Mouse (Mus musculus) CH12.LX (cell line): ENCODE data around the gene Dab1. TPM values are rescaled to one million over a fixed set of nuclear protein-coding genes. Genes with fewer than 3 reads are reported as not detected.

Experiments
- DNase-seq: peaks from one replicate; pipeline ENCODE4 v3.0.0-alpha.2; 2013; ENCODE audit errors: extremely low read depth
- H3K27ac ChIP-seq: 2 replicates; pipeline ENCODE4 v1.5.1; 2012; ENCODE audit warnings: low read depth, mild to moderate bottlenecking, control low read depth, moderate library complexity; ENCODE audit not compliant: insufficient read depth
- H3K27me3 ChIP-seq: replicated peaks from 2 replicates; pipeline ENCODE3; 2012; ENCODE audit warnings: inconsistent platforms
- H3K36me3 ChIP-seq, 2 experiments: replicated peaks in 1 of 2; 2 replicates each; pipeline versions ENCODE3 to v1.6.1; 2012; ENCODE audit warnings: inconsistent platforms in 1 of 2, low read length in 1 of 2, mild to moderate bottlenecking in 1 of 2, mixed read lengths in 1 of 2, moderate library complexity in 1 of 2; ENCODE audit not compliant: control insufficient read depth in 1 of 2, insufficient read depth in 1 of 2
- H3K4me1 ChIP-seq, 2 experiments: 2 replicates each; pipeline ENCODE4 v1.6.1; 2012; ENCODE audit warnings: inconsistent platforms in 1 of 2, moderate library complexity in 1 of 2; ENCODE audit not compliant: insufficient read depth in 2 of 2, control insufficient read depth in 1 of 2
- H3K4me2 ChIP-seq: 2 replicates; pipeline ENCODE4 v1.6.1; 2012; ENCODE audit warnings: low read depth, mild to moderate bottlenecking, control low read depth; ENCODE audit not compliant: poor library complexity, insufficient read depth, severe bottlenecking
- H3K4me3 ChIP-seq, 3 experiments: fragments of 150-350 bp in 1 of 3; sonication (generic) in 1 of 3; replicated peaks in 1 of 3; 2 replicates each; pipeline versions ENCODE3 to v1.5.1; 2011 to 2012; ENCODE audit warnings: low read depth in 2 of 3, low read length in 2 of 3, mild to moderate bottlenecking in 2 of 3, moderate library complexity in 2 of 3, control low read depth in 1 of 3, improper control_type of control experiment in 1 of 3, inconsistent platforms in 1 of 3, mixed read lengths in 1 of 3; ENCODE audit not compliant: poor library complexity in 1 of 3
- H3K79me2 ChIP-seq: replicated peaks from 2 replicates; pipeline ENCODE4 v1.6.1; 2012; ENCODE audit warnings: mild to moderate bottlenecking, moderate library complexity; ENCODE audit not compliant: control insufficient read depth, poor library complexity, insufficient read depth, severe bottlenecking; ENCODE audit errors: extremely low read depth
- H3K9ac ChIP-seq: 2 replicates; pipeline ENCODE4 v1.6.1; 2012; ENCODE audit warnings: low read depth, mild to moderate bottlenecking, control low read depth, moderate library complexity; ENCODE audit not compliant: insufficient read depth
- H3K9me3 ChIP-seq: replicated peaks from 2 replicates; pipeline ENCODE3; 2012; ENCODE audit warnings: low read length, inconsistent platforms, mixed read lengths
- BHLHE40 ChIP-seq: IDR thresholded peaks from 2 replicates; pipeline ENCODE4 v1.6.1; 2011; ENCODE audit warnings: mild to moderate bottlenecking, low read depth, low read length, improper control_type of control experiment
- CHD1 ChIP-seq: IDR thresholded peaks from 2 replicates; pipeline ENCODE4 v1.6.1; 2012; ENCODE audit warnings: low read depth, low read length, improper control_type of control experiment, inconsistent platforms
- CHD2 ChIP-seq: IDR thresholded peaks from 2 replicates; pipeline ENCODE4 v1.6.1; 2011; ENCODE audit warnings: low read length, improper control_type of control experiment
- CTCF ChIP-seq, 2 experiments: IDR thresholded peaks in 1 of 2; conservative IDR thresholded peaks in 1 of 2; 2 replicates each; pipeline ENCODE4 v1.5.1; 2011 to 2012; ENCODE audit warnings: low read depth in 2 of 2, low read length in 2 of 2, improper control_type of control experiment in 1 of 2, inconsistent platforms in 1 of 2, mild to moderate bottlenecking in 1 of 2, moderate library complexity in 1 of 2
- E2F4 ChIP-seq: IDR thresholded peaks from 2 replicates; pipeline ENCODE4 v1.6.1; 2011; ENCODE audit warnings: low read depth, low read length, improper control_type of control experiment; ENCODE audit not compliant: insufficient replicate concordance
- ELF1 ChIP-seq: IDR thresholded peaks from 2 replicates; pipeline ENCODE4 v1.6.1; 2014; ENCODE audit warnings: low read depth, mild to moderate bottlenecking, inconsistent platforms, low read length, improper control_type of control experiment
- ETS1 ChIP-seq: conservative IDR thresholded peaks from 2 replicates; pipeline ENCODE4 v1.6.1; 2012; ENCODE audit warnings: low read depth, mild to moderate bottlenecking, inconsistent platforms, low read length, improper control_type of control experiment, moderate library complexity
- HCFC1 ChIP-seq: IDR thresholded peaks from 2 replicates; pipeline ENCODE4 v1.6.1; 2012; ENCODE audit warnings: low read depth, mild to moderate bottlenecking, inconsistent platforms, low read length, improper control_type of control experiment
- IRF4 ChIP-seq: IDR thresholded peaks from 2 replicates; pipeline ENCODE4 v1.6.1; 2014; ENCODE audit warnings: low read depth, mild to moderate bottlenecking, inconsistent platforms, low read length, improper control_type of control experiment
- JUND ChIP-seq: conservative IDR thresholded peaks from 2 replicates; pipeline ENCODE4 v1.6.1; 2011; ENCODE audit warnings: low read depth, low read length, improper control_type of control experiment
- KAT2A ChIP-seq: IDR thresholded peaks from 2 replicates; pipeline ENCODE4 v1.6.1; 2012; ENCODE audit warnings: low read length, improper control_type of control experiment, inconsistent platforms; ENCODE audit not compliant: insufficient replicate concordance
- MAFK ChIP-seq: IDR thresholded peaks from 2 replicates; pipeline ENCODE4 v1.6.1; 2011; ENCODE audit warnings: low read length, improper control_type of control experiment; ENCODE audit not compliant: insufficient replicate concordance
- MAX ChIP-seq: IDR thresholded peaks from 2 replicates; pipeline ENCODE4 v1.6.1; 2011; ENCODE audit warnings: low read length, improper control_type of control experiment
- MAZ ChIP-seq: IDR thresholded peaks from 2 replicates; pipeline ENCODE4 v1.6.1; 2012; ENCODE audit warnings: low read depth, mild to moderate bottlenecking, inconsistent platforms, low read length, improper control_type of control experiment, moderate library complexity
- MEF2A ChIP-seq: IDR thresholded peaks from 2 replicates; pipeline ENCODE4 v1.6.1; 2014; ENCODE audit warnings: low read depth, mild to moderate bottlenecking, inconsistent platforms, low read length, improper control_type of control experiment, borderline replicate concordance
- MYC ChIP-seq: IDR thresholded peaks from 2 replicates; pipeline ENCODE4 v1.6.1; 2011; ENCODE audit warnings: low read depth, mild to moderate bottlenecking, improper control_type of control experiment, low read length
- NELFE ChIP-seq: IDR thresholded peaks from 2 replicates; pipeline ENCODE4 v1.6.1; 2011; ENCODE audit warnings: low read depth, low read length, improper control_type of control experiment
- PAX5 ChIP-seq: IDR thresholded peaks from 2 replicates; pipeline ENCODE4 v1.6.1; 2012; ENCODE audit warnings: low read length, inconsistent platforms, mixed read lengths
- POLR2A ChIP-seq: IDR thresholded peaks from 2 replicates; pipeline ENCODE4 v1.6.1; 2011; ENCODE audit warnings: low read depth, mild to moderate bottlenecking, improper control_type of control experiment, low read length
- POLR2AphosphoS2 ChIP-seq: IDR thresholded peaks from 2 replicates; pipeline ENCODE4 v1.6.1; 2011; ENCODE audit warnings: low read depth, low read length, improper control_type of control experiment
- RAD21 ChIP-seq: IDR thresholded peaks from 2 replicates; pipeline ENCODE4 v1.6.1; 2011; ENCODE audit warnings: low read depth, mild to moderate bottlenecking, low read length, improper control_type of control experiment, moderate library complexity
- SIN3A ChIP-seq: IDR thresholded peaks from 2 replicates; pipeline ENCODE4 v1.6.1; 2012; ENCODE audit warnings: low read length, improper control_type of control experiment, inconsistent platforms
- SMC3 ChIP-seq: IDR thresholded peaks from 2 replicates; pipeline ENCODE4 v1.6.1; 2011; ENCODE audit warnings: low read depth, low read length, improper control_type of control experiment
- TBP ChIP-seq: conservative IDR thresholded peaks from 2 replicates; pipeline ENCODE4 v1.6.1; 2011; ENCODE audit warnings: low read depth, low read length, improper control_type of control experiment
- TCF12 ChIP-seq: IDR thresholded peaks from 2 replicates; pipeline ENCODE4 v1.6.1; 2014; ENCODE audit warnings: low read depth, mild to moderate bottlenecking, inconsistent platforms, low read length, improper control_type of control experiment
- USF2 ChIP-seq: conservative IDR thresholded peaks from 2 replicates; pipeline ENCODE4 v1.6.1; 2011; ENCODE audit warnings: low read depth, low read length, improper control_type of control experiment
- ZC3H11A ChIP-seq: IDR thresholded peaks from 2 replicates; pipeline ENCODE4 v1.6.1; 2012; ENCODE audit warnings: low read depth, mild to moderate bottlenecking, inconsistent platforms, low read length, improper control_type of control experiment
- ZKSCAN1 ChIP-seq: IDR thresholded peaks from 2 replicates; pipeline ENCODE4 v1.6.1; 2012; ENCODE audit warnings: low read depth, inconsistent platforms, low read length, improper control_type of control experiment, borderline replicate concordance
- ZMIZ1 ChIP-seq: IDR thresholded peaks from 2 replicates; pipeline ENCODE4 v1.6.1; 2012; ENCODE audit warnings: low read depth, mild to moderate bottlenecking, inconsistent platforms, low read length, improper control_type of control experiment
- ZNF384 ChIP-seq: IDR thresholded peaks from 2 replicates; pipeline ENCODE4 v1.6.1; 2012; ENCODE audit warnings: low read depth, low read length, improper control_type of control experiment, inconsistent platforms
- dilution Hi-C: fragments of 300-500 bp; cut with MboI; formaldehyde crosslinking; loops from 2 replicates; pipeline ENCODE4 v1.14.3; 2020; ENCODE audit warnings: low sequenced_read_pairs; ENCODE audit not compliant: extremely low pct_unique_long_range_greater_than_20kb, extremely low pct_ligation_motif_present
- in situ Hi-C: fragments of 300-500 bp; cut with MboI; formaldehyde crosslinking; loops from 3 replicates; pipeline ENCODE4 v1.14.3; 2019; ENCODE audit warnings: low sequenced_read_pairs, low pct_ligation_motif_present, low pct_unique_long_range_greater_than_20kb, mixed read lengths
- polyA plus RNA-seq: library from polyadenylated mRNA; unstranded; fragments of >175 nt; gene quantifications from 2 replicates; pipeline ENCODE4 v1.2.1, GENCODE M21; 2012; ENCODE audit warnings: low read depth; ENCODE audit not compliant: insufficient read length
- total RNA-seq, 2 experiments: library from RNA; depleted of rRNA; stranded (reverse); fragments of 300-350 nt in 1 of 2; fragments of >200 nt in 1 of 2; gene quantifications; 2 replicates each; pipeline ENCODE4 v1.2.3; 2012 to 2014

Gene Dab1
- total and polyA plus RNA-seq, 3 experiments = not detected

DNA sequence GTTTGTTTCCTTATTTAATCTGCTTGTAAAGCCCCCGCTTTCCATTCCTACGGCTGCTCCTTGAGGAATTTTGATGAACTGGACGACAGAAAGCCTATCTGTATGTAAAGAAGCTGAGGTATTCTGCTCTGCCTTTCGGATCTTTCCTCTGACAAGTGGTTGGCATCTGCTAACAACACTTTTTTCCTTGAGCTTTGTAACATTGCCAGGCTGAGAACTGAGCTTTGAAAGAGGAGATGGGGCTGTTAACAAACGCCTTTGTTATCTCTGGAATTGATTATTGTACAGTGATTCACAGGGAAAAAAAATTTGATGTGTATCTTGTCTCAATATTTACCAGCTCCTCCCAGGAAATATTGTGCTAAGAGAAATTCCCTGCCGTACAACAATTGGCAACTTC lies 712.7 kb downstream of the Dab1 start:
- DNase-seq = no peak
- H3K27ac ChIP-seq = no peak overlapping the region
- dilution Hi-C loops = no loop called here
- H3K79me2 ChIP-seq = no peaks in the 10 kb centered on the region
- H3K9me3 ChIP-seq = peaks cover 57% of the 10 kb centered on the region
- in situ Hi-C loops = no loop called here
- no peak overlapping the region for H3K4me2 ChIP-seq
- no peaks in the 10 kb centered on the region for H3K36me3 ChIP-seq
- H3K4me1 ChIP-seq = no peaks in the 10 kb centered on the region
- TF ChIP-seq ZNF384 = no peak
- no peak for TF ChIP-seq POLR2AphosphoS2
- TF ChIP-seq POLR2A = no peak
- no peak for TF ChIP-seq CHD2
- TF ChIP-seq SIN3A = no peak
- TF ChIP-seq USF2 = no peak
- no peak for TF ChIP-seq HCFC1
- TF ChIP-seq MAFK = no peak
- no peak for TF ChIP-seq ELF1
- no peak for TF ChIP-seq MAX
- TF ChIP-seq JUND = no peak
- no peak for TF ChIP-seq TCF12
- no peak for TF ChIP-seq PAX5
- no peak for TF ChIP-seq IRF4
- TF ChIP-seq MAZ = no peak
- no peak for TF ChIP-seq MEF2A
- TF ChIP-seq SMC3 = no peak
- TF ChIP-seq CHD1 = no peak
- TF ChIP-seq E2F4 = no peak
- no peak for TF ChIP-seq MYC
- H3K27me3 ChIP-seq = no peaks in the 10 kb centered on the region
- H3K9ac ChIP-seq = no peak overlapping the region
- no peak overlapping the region for H3K4me3 ChIP-seq

DNA sequence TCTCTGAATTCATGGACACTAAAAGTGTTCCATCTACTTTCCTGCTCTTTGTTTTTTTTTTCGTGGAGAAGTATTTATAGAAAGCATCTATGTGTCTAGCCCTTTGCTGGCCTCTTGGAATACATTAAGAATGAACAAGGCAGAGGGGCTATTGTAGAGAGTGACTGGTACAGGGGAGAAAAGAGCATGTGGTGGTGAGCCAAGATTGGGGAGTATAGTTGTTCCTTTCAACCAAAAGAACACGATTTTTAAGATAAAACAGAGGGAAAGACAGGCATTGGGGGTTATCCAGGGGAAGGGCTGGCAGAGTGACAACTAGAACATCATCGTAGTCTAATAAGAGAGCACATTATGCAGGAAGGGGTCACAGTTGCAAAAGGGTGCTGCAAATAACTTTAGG lies 713.2 kb downstream of the Dab1 start:
- H3K4me1 ChIP-seq = no peaks in the 10 kb centered on the region
- no peak overlapping the region for H3K4me2 ChIP-seq
- no peaks in the 10 kb centered on the region for H3K36me3 ChIP-seq
- H3K79me2 ChIP-seq = no peaks in the 10 kb centered on the region
- no peaks in the 10 kb centered on the region for H3K27me3 ChIP-seq
- no peak overlapping the region for H3K4me3 ChIP-seq
- TF ChIP-seq JUND (no peak), BHLHE40 (no peak), ZMIZ1 (no peak), CHD1 (no peak), RAD21 (no peak), KAT2A (no peak), ETS1 (no peak), USF2 (no peak), MYC (no peak), NELFE (no peak), MAX (no peak), ZKSCAN1 (no peak), TBP (no peak), ZC3H11A (no peak), HCFC1 (no peak), CTCF (conservative IDR thresholded peaks at IDR 0.05 in 1 of 2, IDR thresholded peaks at IDR 0.05 in 1 of 2; ENCODE audit: low read depth in 2 of 2, low read length in 2 of 2) (no peak)
- H3K27ac ChIP-seq = no peak overlapping the region
- H3K9ac ChIP-seq = no peak overlapping the region
- dilution Hi-C loops (no loop called here), in situ Hi-C loops (no loop called here)
- H3K9me3 ChIP-seq = peaks cover 59% of the 10 kb centered on the region
- DNase-seq = no peak
